Mouse (Mus musculus): ENCODE data around the gene Mrps12. TPM values are rescaled to one million over a fixed set of nuclear protein-coding genes. Genes with fewer than 3 reads are reported as not detected.
A peak's percentile ranks its signal among the peaks of the same experiment; 100 is the strongest.

Mrps12 gene
- polyA plus RNA-seq, 1 experiment from 2014 or later = 131 TPM

DNA sequence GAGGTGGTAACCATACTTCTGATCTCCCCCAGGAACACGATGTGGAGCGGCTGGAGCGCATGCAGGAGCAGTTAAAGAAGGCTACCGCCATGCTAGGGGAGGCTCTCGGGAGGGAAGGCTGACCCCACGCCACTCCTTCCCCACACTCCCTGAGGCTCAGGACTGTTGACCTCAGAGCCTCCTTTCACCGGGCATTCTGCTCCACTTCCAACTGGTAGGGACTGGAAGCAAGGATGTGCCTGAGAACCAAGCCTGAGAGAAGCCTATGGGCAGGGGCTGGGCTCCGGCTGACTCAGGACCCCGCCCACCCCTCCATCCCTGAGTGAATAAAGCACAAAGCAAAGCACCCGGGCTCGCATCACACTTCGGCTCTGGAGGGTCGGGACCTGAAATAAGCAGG, 17.0 kb upstream of the Mrps12 start:
- WGBS = 86% methylated on average over 13 of the region's 13 CpGs
- Histone ChIP-seq H3K9me3 (no peaks in the 10 kb centered on the region), H3K27ac (no peak overlapping the region), H3K9ac (replicated peaks) (no peak overlapping the region), H3K27me3 (peaks cover 28% of the 10 kb centered on the region), H3K4me1 (replicated peaks) (peaks cover 12% of the 10 kb centered on the region), H3K4me3 (replicated peaks) (no peak overlapping the region), H3K36me3 (peaks cover 61% of the 10 kb centered on the region), H3K4me2 (no peak overlapping the region)
- ATAC-seq (ENCODE audit: insufficient number of reproducible peaks, insufficient read depth, low FRiP score, low TSS enrichment, low read depth) = no peak

DNA sequence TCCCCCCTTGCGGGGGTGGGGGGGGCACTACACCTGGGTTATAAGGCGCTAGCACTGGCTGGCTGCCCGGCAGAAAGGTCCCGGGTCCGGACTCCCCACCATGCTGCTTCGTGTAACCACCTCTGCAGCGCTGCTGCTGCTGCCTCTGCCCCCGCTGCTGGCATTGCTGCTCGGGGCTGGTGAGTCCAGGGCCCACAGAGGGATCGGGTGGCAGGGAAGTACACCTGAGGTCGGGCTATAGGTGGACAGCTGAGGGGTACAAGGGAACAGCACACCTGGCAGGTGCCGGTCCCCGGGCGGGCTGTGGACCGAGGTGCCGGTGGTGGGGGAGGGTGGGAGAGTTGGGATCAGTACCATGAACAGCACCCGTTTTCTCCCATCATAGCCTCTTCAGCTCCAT, 14.5 kb upstream of the Mrps12 start, which contains the start of gene Ccer2:
TSS of gene Ccer2 (plus strand) at position 96 of the 400 bp plus-strand sequence.
- Histone ChIP-seq H3K27ac (no peak within 1 kb of the TSS), H3K36me3 (peaks cover 59% of the 10 kb centered on the region), H3K4me3 (replicated peaks) (no peak within 1 kb of the TSS), H3K27me3 (peaks cover 28% of the 10 kb centered on the region), H3K9ac (replicated peaks) (no peak within 1 kb of the TSS; the same call in 1 of the 2 replicates), H3K4me2 (peak within 1 kb of the TSS; percentile 46), H3K9me3 (no peaks in the 10 kb centered on the region), H3K4me1 (replicated peaks) (peaks cover 12% of the 10 kb centered on the region)
- peak; percentile 44; the same call in 1 of the 2 replicates for ATAC-seq (ENCODE audit: insufficient number of reproducible peaks, insufficient read depth, low FRiP score, low TSS enrichment, low read depth)
- WGBS = under 1% methylated on average over 17 of the region's 17 CpGs

DNA sequence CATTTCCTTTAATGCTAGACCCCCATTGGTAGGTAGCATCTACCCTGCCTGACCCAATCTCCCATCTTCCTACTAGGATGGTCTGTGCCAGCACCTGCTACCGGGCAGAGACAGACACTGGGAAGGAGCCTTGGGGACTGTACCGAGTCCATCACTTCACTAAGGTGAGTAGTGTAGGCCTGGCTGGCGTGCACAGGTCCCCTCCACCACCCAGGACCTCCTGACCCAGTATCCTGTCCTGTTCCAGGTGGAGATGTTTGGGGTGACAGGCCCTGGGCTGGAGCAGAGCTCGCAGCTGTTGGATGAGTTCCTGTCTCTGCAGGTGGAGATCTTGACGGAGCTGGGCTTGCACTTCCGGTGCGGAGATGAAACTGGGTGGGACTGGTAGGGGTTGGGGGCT, 8.3 kb upstream of the Mrps12 start:
- Histone ChIP-seq H3K27me3 (no peaks in the 10 kb centered on the region), H3K4me1 (replicated peaks) (no peaks in the 10 kb centered on the region), H3K27ac (no peak overlapping the region), H3K4me3 (replicated peaks) (no peak overlapping the region), H3K36me3 (peaks cover 70% of the 10 kb centered on the region), H3K4me2 (no peak overlapping the region), H3K9ac (replicated peaks) (no peak overlapping the region), H3K9me3 (no peaks in the 10 kb centered on the region)
- 87% methylated on average over 7 of the region's 7 CpGs for WGBS
- no peak for ATAC-seq (ENCODE audit: insufficient number of reproducible peaks, insufficient read depth, low FRiP score, low TSS enrichment, low read depth)

DNA sequence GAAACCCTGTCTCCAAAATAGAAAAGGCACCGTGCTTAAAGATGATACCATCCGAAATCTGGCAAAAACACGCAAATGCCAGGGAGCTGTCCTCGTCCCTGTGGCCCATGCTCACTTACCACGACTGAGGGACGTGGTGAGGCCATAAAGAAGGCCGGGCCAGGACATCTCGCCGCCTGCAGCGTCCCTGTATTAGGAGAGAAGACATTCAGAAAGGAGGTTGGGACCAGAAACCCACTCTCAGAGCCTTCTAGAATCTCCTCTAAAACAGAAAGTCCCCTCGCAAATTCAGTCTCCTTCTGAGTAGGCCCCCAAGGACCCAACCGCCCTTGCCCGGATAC, 282 bp downstream of the Mrps12 start:
- H3K36me3 ChIP-seq = peaks cover 62% of the 10 kb centered on the region
- 1% methylated on average over 13 of the region's 13 CpGs for WGBS
- ATAC-seq (ENCODE audit: insufficient number of reproducible peaks, insufficient read depth, low FRiP score, low TSS enrichment, low read depth) = no peak
- 0 out of 2 replicates have a peak overlapping the region, but pooled peaks have one; percentile 14 for H3K27ac ChIP-seq
- H3K4me2 ChIP-seq = peak overlapping the region; percentile 87
- H3K9ac ChIP-seq (replicated peaks) = peak overlapping the region; percentile 76
- H3K27me3 ChIP-seq = no peaks in the 10 kb centered on the region
- peak overlapping the region; percentile 61 for H3K4me3 ChIP-seq (replicated peaks)
- peaks cover 8% of the 10 kb centered on the region; the same call in 1 of the 2 replicates for H3K4me1 ChIP-seq (replicated peaks)
- H3K9me3 ChIP-seq = no peaks in the 10 kb centered on the region

DNA sequence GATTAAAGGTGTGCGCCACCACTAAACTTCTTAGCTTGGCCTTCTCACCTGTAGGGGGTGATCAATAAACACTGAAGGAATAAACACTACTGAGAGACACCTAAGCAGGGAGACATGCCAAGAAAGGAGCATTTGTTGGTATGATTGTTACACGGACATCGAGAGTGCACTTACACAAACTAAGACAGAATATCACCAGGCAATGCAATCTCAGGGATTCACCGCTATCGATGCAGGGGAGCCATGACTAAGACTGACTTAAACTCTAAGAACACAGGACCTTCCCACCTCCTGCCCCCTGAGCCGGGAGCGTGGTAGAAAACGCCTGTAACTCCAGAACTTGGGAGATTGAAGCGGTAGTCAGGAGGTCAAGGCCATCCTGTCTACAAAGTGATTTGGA, 671 bp downstream of the Mrps12 start:
- H3K4me1 ChIP-seq (replicated peaks) = peaks cover 8% of the 10 kb centered on the region; the same call in 1 of the 2 replicates
- peak overlapping the region; percentile 87 for H3K4me2 ChIP-seq
- H3K27ac ChIP-seq = no peak overlapping the region
- H3K9me3 ChIP-seq = no peaks in the 10 kb centered on the region
- peak overlapping the region; percentile 61 for H3K4me3 ChIP-seq (replicated peaks)
- WGBS = 38% methylated on average over 9 of the region's 9 CpGs
- peaks cover 62% of the 10 kb centered on the region for H3K36me3 ChIP-seq
- ATAC-seq (ENCODE audit: insufficient number of reproducible peaks, insufficient read depth, low FRiP score, low TSS enrichment, low read depth) = no peak
- H3K9ac ChIP-seq (replicated peaks) = peak overlapping the region; percentile 76
- H3K27me3 ChIP-seq = no peaks in the 10 kb centered on the region

DNA sequence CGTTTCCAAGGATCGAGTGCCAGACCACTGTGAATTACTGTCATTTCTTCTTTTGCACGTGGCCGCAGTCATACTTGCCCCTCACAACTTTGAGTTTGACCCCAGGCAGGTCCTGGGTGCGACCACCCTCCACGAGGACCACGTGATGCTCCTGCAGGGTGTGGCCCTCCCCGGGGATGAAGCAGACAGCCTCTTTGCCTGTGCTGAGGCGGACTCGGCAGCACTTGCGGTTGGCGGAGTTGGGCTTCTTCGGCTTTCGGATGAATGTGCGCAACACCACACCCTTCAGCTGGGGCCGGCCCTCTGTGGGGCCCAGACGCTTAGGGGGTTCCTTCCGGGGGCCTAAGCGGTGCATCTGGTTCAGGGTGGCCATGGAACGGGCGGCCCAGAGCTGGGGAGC, 1.8 kb downstream of the Mrps12 start:
- H3K9ac ChIP-seq (replicated peaks) = no peak overlapping the region
- no peak for ATAC-seq (ENCODE audit: insufficient number of reproducible peaks, insufficient read depth, low FRiP score, low TSS enrichment, low read depth)
- H3K4me1 ChIP-seq (replicated peaks) = peaks cover 8% of the 10 kb centered on the region; the same call in 1 of the 2 replicates
- H3K4me2 ChIP-seq = no peak overlapping the region
- 94% methylated on average over 21 of the region's 21 CpGs for WGBS
- H3K27me3 ChIP-seq = no peaks in the 10 kb centered on the region
- H3K4me3 ChIP-seq (replicated peaks) = no peak overlapping the region
- peaks cover 63% of the 10 kb centered on the region for H3K36me3 ChIP-seq
- H3K9me3 ChIP-seq = no peaks in the 10 kb centered on the region
- H3K27ac ChIP-seq = no peak overlapping the region

DNA sequence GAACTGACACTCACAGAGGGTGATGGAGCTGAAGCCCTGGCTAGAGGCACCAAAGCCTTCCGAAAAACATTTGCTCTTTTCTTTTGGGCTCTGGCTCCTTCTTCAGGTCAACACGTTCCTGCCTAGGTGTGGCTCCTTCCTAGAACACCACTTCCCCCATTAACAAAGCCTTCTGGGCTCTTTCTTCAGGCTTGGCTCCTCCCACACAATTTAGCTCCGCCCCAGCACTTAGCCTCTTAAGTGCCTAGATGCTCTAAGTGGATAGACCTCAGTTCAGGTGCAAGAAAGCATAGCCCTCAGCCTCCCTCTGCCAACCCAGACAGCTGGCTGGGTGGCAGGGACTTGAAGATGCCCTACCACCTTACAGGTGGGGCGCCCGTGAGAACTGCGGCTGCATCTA, 5.9 kb downstream of the Mrps12 start:
- Histone ChIP-seq H3K9ac (replicated peaks) (no peak overlapping the region), H3K27ac (no peak overlapping the region), H3K9me3 (peaks cover 7% of the 10 kb centered on the region; the same call in 1 of the 2 replicates), H3K4me2 (no peak overlapping the region), H3K4me3 (replicated peaks) (no peak overlapping the region), H3K4me1 (replicated peaks) (peaks cover 13% of the 10 kb centered on the region), H3K36me3 (peaks cover 70% of the 10 kb centered on the region), H3K27me3 (peaks cover 9% of the 10 kb centered on the region; the same call in 1 of the 2 replicates)
- WGBS = 81% methylated on average over 6 of the region's 6 CpGs
- no peak for ATAC-seq (ENCODE audit: insufficient number of reproducible peaks, insufficient read depth, low FRiP score, low TSS enrichment, low read depth)

DNA sequence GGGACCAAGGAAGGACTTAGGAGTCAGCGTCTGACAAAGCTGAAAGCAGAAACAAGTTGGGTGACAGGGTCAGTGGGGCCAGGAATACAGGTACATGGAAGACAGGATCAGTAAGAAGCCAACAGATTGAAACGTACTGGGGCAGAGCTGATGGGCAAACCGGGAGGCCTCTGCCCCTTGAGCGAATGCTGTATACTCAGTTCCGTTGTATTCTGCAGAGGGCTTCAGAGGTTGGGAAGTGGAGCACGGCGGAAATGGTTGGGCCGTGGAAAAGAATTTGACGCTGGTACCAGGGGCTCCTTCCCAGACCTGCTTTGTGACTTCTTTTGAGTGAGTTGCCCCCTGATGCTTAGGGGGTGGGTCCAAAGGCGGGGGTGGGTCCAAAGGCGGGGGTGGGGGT, 8.4 kb downstream of the Mrps12 start:
- WGBS = 18% methylated on average over 11 of the region's 11 CpGs
- peak overlapping the region; percentile 47; the same call in 1 of the 2 replicates for H3K9ac ChIP-seq (replicated peaks)
- H3K36me3 ChIP-seq = peaks cover 54% of the 10 kb centered on the region
- peak overlapping the region; percentile 74 for H3K4me2 ChIP-seq
- ATAC-seq (ENCODE audit: insufficient number of reproducible peaks, insufficient read depth, low FRiP score, low TSS enrichment, low read depth) = no peak
- H3K4me3 ChIP-seq (replicated peaks) = peak overlapping the region; percentile 43
- peak overlapping the region; percentile 53; the same call in 1 of the 2 replicates for H3K27ac ChIP-seq
- peaks cover 13% of the 10 kb centered on the region for H3K4me1 ChIP-seq (replicated peaks)
- peaks cover 9% of the 10 kb centered on the region; the same call in 1 of the 2 replicates for H3K27me3 ChIP-seq
- H3K9me3 ChIP-seq = peaks cover 10% of the 10 kb centered on the region; the same call in 1 of the 2 replicates

DNA sequence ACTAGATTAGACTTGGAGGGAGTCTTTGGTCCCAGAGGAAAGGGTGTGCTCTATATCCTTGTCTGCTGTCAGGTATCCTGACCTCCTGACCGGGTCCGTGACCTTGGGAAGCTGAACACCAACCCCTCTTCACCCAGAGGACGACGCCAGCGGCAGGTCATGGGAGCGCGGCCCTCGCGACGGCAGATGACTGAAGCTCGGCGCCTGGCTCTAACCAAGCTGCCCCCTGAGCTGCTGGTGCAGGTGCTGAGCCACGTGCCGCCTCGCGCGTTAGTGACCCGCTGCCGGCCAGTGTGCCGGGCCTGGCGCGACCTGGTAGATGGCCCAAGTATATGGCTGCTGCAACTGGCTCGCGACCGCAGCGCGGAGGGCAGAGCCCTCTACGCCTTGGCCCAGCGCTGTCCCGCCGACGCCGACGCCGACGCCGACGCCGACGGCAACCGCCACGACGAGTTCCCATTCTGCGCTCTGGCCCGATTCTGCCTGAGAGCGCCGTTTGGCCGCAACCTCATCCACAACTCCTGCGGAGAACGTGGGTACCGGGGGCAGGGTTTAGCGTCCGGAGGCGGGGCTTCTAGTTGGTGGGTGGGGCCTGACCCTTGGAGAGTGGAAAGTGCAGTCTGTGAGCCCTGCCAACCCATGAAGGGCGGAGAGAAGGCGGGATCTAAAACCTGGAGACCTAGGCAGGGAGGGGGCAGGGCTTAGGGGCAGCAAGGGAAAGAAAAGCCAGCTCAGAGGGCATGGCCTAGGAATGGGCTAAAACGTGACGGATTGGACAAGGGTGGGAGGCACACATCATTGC, 9.1 kb downstream of the Mrps12 start:
- 2% methylated on average over 58 of the region's 58 CpGs for WGBS
- Histone ChIP-seq H3K4me2 (peak overlapping the region; percentile 74), H3K9ac (replicated peaks) (peak overlapping the region; percentile 48; the same call in 1 of the 2 replicates), H3K27me3 (peaks cover 9% of the 10 kb centered on the region; the same call in 1 of the 2 replicates), H3K27ac (peak overlapping the region; percentile 53; the same call in 1 of the 2 replicates), H3K36me3 (peaks cover 48% of the 10 kb centered on the region), H3K4me3 (replicated peaks) (peak overlapping the region; percentile 43), H3K4me1 (replicated peaks) (peaks cover 13% of the 10 kb centered on the region), H3K9me3 (peaks cover 10% of the 10 kb centered on the region; the same call in 1 of the 2 replicates)
- peak; percentile 84 for ATAC-seq (ENCODE audit: insufficient number of reproducible peaks, insufficient read depth, low FRiP score, low TSS enrichment, low read depth)

DNA sequence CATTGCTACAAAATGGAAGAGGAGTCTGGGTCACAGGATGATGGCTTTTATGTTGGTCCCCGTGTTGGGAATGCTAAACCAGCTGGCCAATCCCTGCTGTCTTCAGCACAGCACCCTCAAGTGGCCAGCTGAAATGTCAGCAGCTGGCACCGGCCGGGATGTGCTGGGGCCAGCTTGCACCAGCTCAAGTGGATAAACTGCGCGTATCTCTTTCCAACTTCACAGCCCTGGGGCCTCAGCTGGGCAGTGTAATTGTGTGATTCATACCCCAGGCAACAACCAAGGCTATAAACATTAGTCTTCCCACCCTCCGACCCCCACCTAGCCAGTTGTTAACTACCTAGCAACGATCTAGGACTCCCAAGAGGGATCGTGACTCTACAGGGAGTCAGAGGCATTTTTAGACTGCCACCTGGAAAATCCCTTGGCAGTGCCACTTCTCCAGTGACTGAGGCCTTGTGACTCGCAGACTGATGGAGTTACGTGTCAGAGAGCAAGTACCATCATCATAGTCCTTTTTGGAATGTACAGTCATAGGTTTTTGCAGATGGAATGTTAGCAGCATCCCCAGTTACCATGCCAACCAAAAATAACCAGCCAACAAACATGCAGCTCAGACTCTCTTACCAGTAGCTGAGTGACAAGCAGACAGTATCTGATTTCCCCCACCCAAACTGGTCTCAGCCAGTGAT, 13.8 kb downstream of the Mrps12 start:
- H3K36me3 ChIP-seq = peaks cover 31% of the 10 kb centered on the region

DNA sequence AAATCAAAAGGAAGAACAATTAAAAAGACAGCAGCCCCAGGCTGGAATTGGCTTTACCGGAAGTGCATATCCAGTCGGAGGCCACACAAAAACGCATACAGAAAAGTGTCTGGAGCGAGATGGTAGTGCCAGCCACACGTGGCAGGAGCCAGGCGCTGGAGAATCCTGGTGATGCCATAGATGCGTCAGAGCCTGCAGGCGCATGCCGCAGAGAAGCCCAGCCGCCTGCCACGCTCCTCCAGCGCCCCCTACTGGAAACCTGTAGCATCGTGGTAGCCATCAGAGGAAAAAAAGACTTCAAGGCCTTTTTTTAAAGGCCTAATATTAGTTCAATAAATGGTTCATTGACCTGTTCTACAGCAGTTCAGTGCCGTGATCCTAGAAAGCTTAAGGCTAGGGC, 15.0 kb downstream of the Mrps12 start:
- H3K4me3 ChIP-seq (replicated peaks) = no peak overlapping the region
- H3K4me1 ChIP-seq (replicated peaks) = peaks cover under 1% of the 10 kb centered on the region; the same call in 1 of the 2 replicates
- H3K27ac ChIP-seq = no peak overlapping the region

More for the DNA sequence above, 13.8 kb downstream of the Mrps12 start:
- peaks cover 10% of the 10 kb centered on the region; the same call in 1 of the 2 replicates for H3K9me3 ChIP-seq
- no peak overlapping the region for H3K4me2 ChIP-seq
- 55% methylated on average over 10 of the region's 10 CpGs for WGBS
- H3K4me1 ChIP-seq (replicated peaks) = peaks cover 5% of the 10 kb centered on the region
- no peak overlapping the region for H3K27ac ChIP-seq
- H3K4me3 ChIP-seq (replicated peaks) = no peak overlapping the region
- no peak for ATAC-seq (ENCODE audit: insufficient number of reproducible peaks, insufficient read depth, low FRiP score, low TSS enrichment, low read depth)
- no peak overlapping the region for H3K9ac ChIP-seq (replicated peaks)
- H3K27me3 ChIP-seq = peaks cover 9% of the 10 kb centered on the region; the same call in 1 of the 2 replicates

More for the DNA sequence above, 15.0 kb downstream of the Mrps12 start:
- 5% methylated on average over 14 of the region's 14 CpGs for WGBS
- H3K9ac ChIP-seq (replicated peaks) = no peak overlapping the region
- H3K36me3 ChIP-seq = peaks cover 29% of the 10 kb centered on the region
- peaks cover 10% of the 10 kb centered on the region; the same call in 1 of the 2 replicates for H3K9me3 ChIP-seq
- H3K27me3 ChIP-seq = peaks cover 1% of the 10 kb centered on the region; the same call in 1 of the 2 replicates
- no peak for ATAC-seq (ENCODE audit: insufficient number of reproducible peaks, insufficient read depth, low FRiP score, low TSS enrichment, low read depth)
- H3K4me2 ChIP-seq = no peak overlapping the region

Data from limb, embryonic 12.5 days (tissue).